Mouse (Mus musculus) ES-Bruce4 (cell line): ENCODE measurements at regions not wholly inside any gene's neighbourhood (a gene's known extent, or its start where the extent isn't known, plus 50 kb on each side); places are given as distances from the start of the nearest gene placed in this dataset.

Source experiments
- CTCF ChIP-seq: IDR thresholded peaks from one replicate; pipeline ENCODE4 v1.8.1; 2011; ENCODE audit warnings: low read depth, low read length
- POLR2A ChIP-seq: IDR thresholded peaks from one replicate; pipeline ENCODE4 v1.8.1; 2011; ENCODE audit warnings: low read length; ENCODE audit not compliant: insufficient read depth

DNA sequence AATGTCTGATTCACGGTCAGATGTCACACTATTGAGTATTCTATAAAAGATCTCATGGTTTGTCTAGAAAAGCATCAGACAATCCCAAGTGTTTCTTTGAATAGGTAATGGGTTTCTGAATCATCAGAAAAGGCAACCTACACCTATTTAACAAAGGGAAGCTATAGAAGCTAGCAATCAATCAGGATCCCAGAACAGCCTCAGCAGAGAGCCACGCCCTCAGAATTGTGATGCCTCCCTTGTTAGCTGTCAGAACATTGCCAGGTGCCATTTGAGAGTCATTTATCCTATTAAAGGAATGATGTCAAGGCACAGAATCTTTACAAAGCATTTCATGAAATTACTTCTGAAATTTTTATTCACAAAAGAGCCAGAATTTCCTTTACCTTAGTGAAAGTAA is 542.7 kb downstream of the Kctd12 start:
- TF ChIP-seq POLR2A, result no peak
- no peak for TF ChIP-seq CTCF
